11 mouse cellular contexts compared by ENCODE assay signal in the genomic region with DNA sequence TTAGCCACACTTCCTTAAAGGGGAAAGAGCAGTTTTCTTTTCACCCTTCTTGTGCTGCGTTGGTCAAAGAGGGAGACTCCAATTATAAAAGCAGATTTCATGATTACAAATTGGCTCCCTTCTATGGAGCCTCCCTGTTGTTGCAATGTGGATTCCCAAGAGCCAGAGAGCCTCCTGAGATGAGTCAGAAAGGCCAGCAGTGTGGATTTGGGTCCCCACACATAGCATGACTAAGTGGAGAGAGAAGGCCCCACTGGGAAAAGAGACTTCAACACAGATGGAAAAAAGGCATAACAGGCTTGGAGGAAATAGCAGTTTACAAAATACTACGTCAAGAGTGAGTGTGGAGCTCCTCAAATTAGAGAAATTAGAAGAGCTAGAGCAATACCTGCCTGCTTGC. TPM values are rescaled to one million over a fixed set of nuclear protein-coding genes. Genes with fewer than 3 reads are reported as not detected.
DNase-seq lines count a peak whose midpoint lies in the region; ATAC-seq and TF ChIP-seq lines count a peak whose summit lies in the region.
"Had no signal": no experiment of that assay in that cellular context is flagged by ENCODE, and none has a peak within 500 bp of the region (broad histone marks: within the 10 kb centered on the region; RNA-seq: fewer than 3 reads in every experiment).

No protein-coding gene starts in this region.

- 36% methylated on average over 2 of the region's 2 CpGs for WGBS in lung, adult 2 months
- WGBS in forebrain, embryonic 15.5 days: 70% methylated on average over 2 of the region's 2 CpGs

- no peak for TF ChIP-seq CTCF in lung, adult 2 months (IDR thresholded peaks at IDR 0.05; ENCODE audit: insufficient read depth, low read length)

- H3K4me2 ChIP-seq in forebrain, embryonic 15.5 days (replicated peaks): no peak overlapping the region
- H3K4me2 ChIP-seq: limb, embryonic 12.5 days had no signal

- H3K27ac ChIP-seq in forebrain, embryonic 15.5 days (replicated peaks): no peak overlapping the region
- H3K27ac ChIP-seq: limb, embryonic 12.5 days had no signal

- no peaks in the 10 kb centered on the region for H3K9me3 ChIP-seq in forebrain, embryonic 15.5 days
- H3K9me3 ChIP-seq: limb, embryonic 12.5 days had no signal

- no peak for ATAC-seq in forebrain, embryonic 15.5 days (replicated peaks)

- H3K9ac ChIP-seq in forebrain, embryonic 15.5 days (replicated peaks): no peak overlapping the region
- H3K9ac ChIP-seq: limb, embryonic 12.5 days had no signal

- DNase-seq in gastrocnemius, adult 18-20 months (ENCODE audit: low spot score): peak; percentile 53
- no peak for DNase-seq in gastrocnemius, postnatal 36 days
- no peak for DNase-seq in lung, adult 2 months
- DNase-seq in lung, postnatal 10 days: no peak
- DNase-seq in brain, adult 2 months (ENCODE audit: low read depth, low spot score): peak; percentile 69
- peak; percentile 68 for DNase-seq in skeletal muscle tissue, adult 2 months (ENCODE audit: low read depth, low spot score)
- no peak for DNase-seq in thymus, postnatal 10 days (ENCODE audit: low spot score in 2 of 2)
- DNase-seq: cerebellum, adult 11 months had no signal

- H3K36me3 ChIP-seq in forebrain, embryonic 15.5 days: no peaks in the 10 kb centered on the region
- H3K36me3 ChIP-seq: limb, embryonic 12.5 days had no signal

- peaks cover 17% of the 10 kb centered on the region for H3K27me3 ChIP-seq in forebrain, embryonic 15.5 days

- intact Hi-C loops in gastrocnemius, postnatal 36 days (cut with DNase I): loop anchor here (5.0 kb wide), 1 partner anchor 48 kb away; no protein-coding TSS in a partner anchor

- peaks cover 3% of the 10 kb centered on the region for H3K4me1 ChIP-seq in lung, adult 2 months (ENCODE audit: control insufficient read depth, insufficient read depth, low read length)
- H3K4me1 ChIP-seq in forebrain, embryonic 15.5 days: peaks cover 25% of the 10 kb centered on the region

- peak overlapping the region; percentile 99 for H3K4me3 ChIP-seq in lung, adult 2 months (replicated peaks; ENCODE audit: extremely low read depth, low read depth, low read length)
- no peak overlapping the region for H3K4me3 ChIP-seq in forebrain, embryonic 15.5 days
- H3K4me3 ChIP-seq: limb, embryonic 12.5 days had no signal

- no peak for TF ChIP-seq POLR2A in lung, adult 2 months (IDR thresholded peaks at IDR 0.05; ENCODE audit: borderline replicate concordance, extremely low read depth, low read depth, low read length)

RNA-seq across cellular contexts. Expression of a gene that starts 3.1 kb away (rescaled TPM):
- total RNA-seq in gastrocnemius, adult 18-20 months (2021): 100 to 1,000 TPM; 102 to 138 TPM
- 100 to 1,000 TPM; 116 to 122 TPM for total RNA-seq in gastrocnemius, postnatal 36 days (2021)
- polyA plus RNA-seq in lung, adult 2 months (2012; rRNA removed): 1,746 and 2,229 TPM in 2 replicates
- polyA plus RNA-seq in forebrain, embryonic 15.5 days (2015; fragmentation: Nextera tagmentation; extraction: Ambion mirVana): 30.1 and 32.3 TPM in 2 replicates
- total RNA-seq: megakaryocyte, adult 5-6 weeks had no signal

RNA-seq across cellular contexts. Expression of a gene that starts 28.3 kb away (rescaled TPM):
- 10 to 100 TPM; 13.7 to 22.1 TPM for total RNA-seq in gastrocnemius, adult 18-20 months (2021)
- 10 to 100 TPM; 17.5 to 20.3 TPM for total RNA-seq in gastrocnemius, postnatal 36 days (2021)
- 220 and 261 TPM in 2 replicates for polyA plus RNA-seq in lung, adult 2 months (2012; rRNA removed)
- 10.9 and 12.0 TPM in 2 replicates for polyA plus RNA-seq in forebrain, embryonic 15.5 days (2015; fragmentation: Nextera tagmentation; extraction: Ambion mirVana)

Comparison
In these comparisons a context has a peak if more than half of its experiments do, and no peak if none do; other contexts are left out.
1. DNase-seq: peak in gastrocnemius, adult 18-20 months (single experiment), brain, adult 2 months (single experiment) and skeletal muscle tissue, adult 2 months (single experiment); none in gastrocnemius, postnatal 36 days (0 of 2), lung, adult 2 months (single experiment), lung, postnatal 10 days (single experiment) and thymus, postnatal 10 days (0 of 2).